Mouse (Mus musculus) adrenal gland, postnatal 25 days (tissue): Measurements from ENCODE around the gene Zfp952. TPM values are rescaled to one million over a fixed set of nuclear protein-coding genes. Genes with fewer than 3 reads are reported as not detected.
"Not testable (repeated sequence)": the region's sequence is repeated elsewhere in the genome, so short reads cannot be mapped to it uniquely, and the experiment has no call there.

Experiments
- DNase-seq: peaks from one replicate; pipeline ENCODE4 v3.0.0; 2021; ENCODE audit warnings: mixed read lengths
- long read RNA-seq: library from polyadenylated mRNA; stranded (forward); transcript quantifications from one replicate; pipeline ENCODE4 v2.0.0, GENCODE M21; 2021
- total RNA-seq: library from RNA; stranded (reverse); gene quantifications from 2 replicates; pipeline ENCODE4 v1.2.3, GENCODE M21; 2021

The Zfp952 gene
- total RNA-seq = 10.6 and 10.8 TPM in 2 replicates
- long read RNA-seq, transcript Zfp952-201 (4 exons, 2,950 nt) = major isoform, 8 of 12 reads
- long read RNA-seq, partial matches to known transcripts = 1 of 12 reads
- long read RNA-seq, other reads (novel, unspliced or antisense) = 2 of 12 reads

GRCm38 (mm10) chr17:32992699-32993474, at the start of gene Zfp952:
Zfp952 (plus strand) TSS chr17:32993129.
- peak; percentile 72 for DNase-seq

- DNase-seq = no peak
These were observed 49.3 kb upstream of the Zfp952 start for GRCm38 (mm10) chr17:32943661-32944060.

GRCm38 (mm10) chr17:32944402-32945035, 48.4 kb upstream of the Zfp952 start:
- DNase-seq = no peak

GRCm38 (mm10) chr17:32946716-32947115, 46.2 kb upstream of the Zfp952 start:
- DNase-seq = no peak

- DNase-seq = peak; percentile 100
These were observed 45.6 kb upstream of the Zfp952 start, which contains the start of gene Cyp4f13 for GRCm38 (mm10) chr17:32947215-32947914. Cyp4f13 (minus strand) TSS chr17:32947402.

GRCm38 (mm10) chr17:32950136-32950535, 42.8 kb upstream of the Zfp952 start:
- DNase-seq = no peak

GRCm38 (mm10) chr17:32951006-32951405, 41.9 kb upstream of the Zfp952 start:
- no peak for DNase-seq

GRCm38 (mm10) chr17:32951441-32951840, 41.5 kb upstream of the Zfp952 start:
- DNase-seq = peak; percentile 94

GRCm38 (mm10) chr17:32965253-32965622, 27.7 kb upstream of the Zfp952 start:
- peak; percentile 16 for DNase-seq

- peak; percentile 78 for DNase-seq
These were observed 27.2 kb upstream of the Zfp952 start, which contains the start of gene Zfp472 for GRCm38 (mm10) chr17:32965623-32966290. Zfp472 (plus strand) TSS chr17:32965814.

- no peak for DNase-seq
These were observed 11.6 kb upstream of the Zfp952 start for GRCm38 (mm10) chr17:32981361-32981760.

- no peak for DNase-seq
These were observed 6.6 kb upstream of the Zfp952 start for GRCm38 (mm10) chr17:32986301-32986700.

GRCm38 (mm10) chr17:32991965-32992698, 797 bp upstream of the Zfp952 start:
- no peak for DNase-seq

GRCm38 (mm10) chr17:32998492-32998891, 5.6 kb downstream of the Zfp952 start:
- DNase-seq = no peak

- DNase-seq = no peak
These were observed 15.4 kb downstream of the Zfp952 start for GRCm38 (mm10) chr17:33008337-33008736.

- not testable (repeated sequence) for DNase-seq
These were observed 27.5 kb downstream of the Zfp952 start for GRCm38 (mm10) chr17:33020434-33020833.

- no peak for DNase-seq
These were observed 39.4 kb downstream of the Zfp952 start for GRCm38 (mm10) chr17:33032376-33032775.

GRCm38 (mm10) chr17:33032900-33033891, 40.3 kb downstream of the Zfp952 start, which contains the start of gene Zfp763:
Zfp763 (minus strand) TSS chr17:33033402.
- DNase-seq = peak; percentile 75
